Mouse (Mus musculus) lung, embryonic 16.5 days (tissue): ENCODE results near the gene Slc24a2. TPM values are rescaled to one million over a fixed set of nuclear protein-coding genes. Genes with fewer than 3 reads are reported as not detected.

Source experiments
- ATAC-seq: fragments of 200-750 bp; cut with Nextera tagmentation; 2 replicates; pipeline ENCODE4 v1.8.0; 2017; ENCODE audit warnings: low read depth, mild to moderate bottlenecking, moderate library complexity
- H3K27ac ChIP-seq: fragments of 300-500 bp; sonication (generic); 2 replicates; pipeline ENCODE4 v1.5.1; 2014; ENCODE audit warnings: mild to moderate bottlenecking, control low read depth, low read length
- H3K27me3 ChIP-seq: fragments of 300-500 bp; sonication (generic); 2 replicates; pipeline ENCODE4 v1.6.1; 2014; ENCODE audit warnings: low read depth, low read length, mixed read lengths; ENCODE audit not compliant: control insufficient read depth, insufficient read depth
- H3K36me3 ChIP-seq: fragments of 300-500 bp; sonication (generic); 2 replicates; pipeline ENCODE4 v1.6.1; 2014; ENCODE audit warnings: low read length; ENCODE audit not compliant: control insufficient read depth, insufficient read depth
- H3K4me1 ChIP-seq: fragments of 300-500 bp; sonication (generic); replicated peaks from 2 replicates; pipeline ENCODE4 v1.6.1; 2014; ENCODE audit warnings: low read length, mixed read lengths; ENCODE audit not compliant: control insufficient read depth, insufficient read depth
- H3K4me2 ChIP-seq: fragments of 300-500 bp; sonication (generic); 2 replicates; pipeline ENCODE4 v1.6.1; 2014; ENCODE audit warnings: low read depth, low read length, control low read depth
- H3K4me3 ChIP-seq: fragments of 300-500 bp; sonication (generic); 2 replicates; pipeline ENCODE4 v1.5.1; 2014; ENCODE audit warnings: mild to moderate bottlenecking, low read length, control low read depth
- H3K9ac ChIP-seq: fragments of 300-500 bp; sonication (generic); 2 replicates; pipeline ENCODE4 v1.6.1; 2014; ENCODE audit warnings: low read length, control low read depth
- H3K9me3 ChIP-seq: fragments of 300-500 bp; sonication (generic); 2 replicates; pipeline ENCODE4 v1.6.1; 2016; ENCODE audit warnings: low read length; ENCODE audit not compliant: control insufficient read depth
- WGBS: fragments of 180-500 bp; shearing (Covaris S2); extraction: QIAGEN DNeasy Blood & Tissue Kit; methylation state at CpG from one replicate; pipeline ENCODE4 v1.1.7; 2014; 5-methylcytosine and 5-hydroxymethylcytosine counted together
- polyA plus RNA-seq: library from polyadenylated mRNA; unstranded; fragments of >200 nt; fragmentation: Nextera tagmentation; extraction: Ambion mirVana; gene quantifications from 2 replicates; pipeline ENCODE4 v1.2.1, GENCODE M21; 2015

The Slc24a2 gene
- polyA plus RNA-seq, 1 experiment from 2014 or later: 0.18 TPM

- no peak overlapping the region for H3K27ac ChIP-seq
Measured at GRCm38 (mm10) chr4:87140901-87141300, 89.4 kb downstream of the Slc24a2 start.

GRCm38 (mm10) chr4:87132525-87132924 is 97.8 kb downstream of the Slc24a2 start:
- H3K4me3 ChIP-seq: no peak overlapping the region
- no peak overlapping the region for H3K27ac ChIP-seq
- no peaks in the 10 kb centered on the region for H3K36me3 ChIP-seq
- no peak overlapping the region for H3K4me2 ChIP-seq
- H3K4me1 ChIP-seq: no peaks in the 10 kb centered on the region
- no peak overlapping the region for H3K9ac ChIP-seq
- no peak for ATAC-seq
- H3K9me3 ChIP-seq: no peaks in the 10 kb centered on the region
- no peaks in the 10 kb centered on the region for H3K27me3 ChIP-seq
- WGBS: 74% methylated on average over 5 of the region's 5 CpGs

More at GRCm38 (mm10) chr4:87140901-87141300, 89.4 kb downstream of the Slc24a2 start:
- Histone ChIP-seq H3K4me2 (no peak overlapping the region), H3K27me3 (no peaks in the 10 kb centered on the region), H3K4me3 (no peak overlapping the region), H3K36me3 (no peaks in the 10 kb centered on the region), H3K9me3 (no peaks in the 10 kb centered on the region), H3K4me1 (peaks cover 2% of the 10 kb centered on the region; the same call in 1 of the 2 replicates), H3K9ac (no peak overlapping the region)
- 68% methylated on average over 3 of the region's 3 CpGs for WGBS
- ATAC-seq: no peak

- Histone ChIP-seq H3K4me1 (no peaks in the 10 kb centered on the region), H3K27ac (no peak overlapping the region), H3K36me3 (no peaks in the 10 kb centered on the region), H3K27me3 (no peaks in the 10 kb centered on the region), H3K9ac (no peak overlapping the region), H3K4me2 (no peak overlapping the region), H3K9me3 (no peaks in the 10 kb centered on the region), H3K4me3 (no peak overlapping the region)
- no peak for ATAC-seq
- 56% methylated on average over 4 of the region's 4 CpGs for WGBS
Measured at GRCm38 (mm10) chr4:87126756-87127155, 103.5 kb downstream of the Slc24a2 start.

GRCm38 (mm10) chr4:87119758-87120157 is 110.5 kb downstream of the Slc24a2 start:
- no peaks in the 10 kb centered on the region for H3K36me3 ChIP-seq
- no peak overlapping the region for H3K4me3 ChIP-seq
- H3K9me3 ChIP-seq: no peaks in the 10 kb centered on the region
- H3K27ac ChIP-seq: no peak overlapping the region
- WGBS: 38% methylated on average over 4 of the region's 4 CpGs
- H3K4me1 ChIP-seq: no peaks in the 10 kb centered on the region
- no peak for ATAC-seq
- no peaks in the 10 kb centered on the region for H3K27me3 ChIP-seq
- H3K9ac ChIP-seq: no peak overlapping the region
- no peak overlapping the region for H3K4me2 ChIP-seq

GRCm38 (mm10) chr4:87115726-87116125 is 114.6 kb downstream of the Slc24a2 start:
- no peak for ATAC-seq
- 58% methylated on average over 4 of the region's 4 CpGs for WGBS
- no peak overlapping the region for H3K9ac ChIP-seq
- no peaks in the 10 kb centered on the region for H3K36me3 ChIP-seq
- H3K27ac ChIP-seq: no peak overlapping the region
- no peak overlapping the region for H3K4me2 ChIP-seq
- H3K4me1 ChIP-seq: no peaks in the 10 kb centered on the region
- no peaks in the 10 kb centered on the region for H3K27me3 ChIP-seq
- no peak overlapping the region for H3K4me3 ChIP-seq
- no peaks in the 10 kb centered on the region for H3K9me3 ChIP-seq

GRCm38 (mm10) chr4:87109331-87110059 is 120.8 kb downstream of the Slc24a2 start:
- Histone ChIP-seq H3K9me3 (no peaks in the 10 kb centered on the region), H3K4me3 (no peak overlapping the region)
- no peak for ATAC-seq

GRCm38 (mm10) chr4:87100936-87101335 is 129.3 kb downstream of the Slc24a2 start:
- no peak overlapping the region for H3K27ac ChIP-seq
- no peak overlapping the region for H3K9ac ChIP-seq
- WGBS: 69% methylated on average over 5 of the region's 5 CpGs
- no peak overlapping the region for H3K4me3 ChIP-seq
- H3K4me1 ChIP-seq: no peaks in the 10 kb centered on the region
- H3K4me2 ChIP-seq: no peak overlapping the region
- no peaks in the 10 kb centered on the region for H3K36me3 ChIP-seq
- no peaks in the 10 kb centered on the region for H3K27me3 ChIP-seq
- H3K9me3 ChIP-seq: no peaks in the 10 kb centered on the region
- ATAC-seq: no peak; the same call in 1 of the 2 replicates

More at GRCm38 (mm10) chr4:87109331-87110059, 120.8 kb downstream of the Slc24a2 start:
- Histone ChIP-seq H3K27ac (no peak overlapping the region), H3K4me2 (no peak overlapping the region), H3K9ac (no peak overlapping the region), H3K27me3 (no peaks in the 10 kb centered on the region), H3K4me1 (no peaks in the 10 kb centered on the region), H3K36me3 (no peaks in the 10 kb centered on the region)
- 77% methylated on average over 8 of the region's 8 CpGs for WGBS

GRCm38 (mm10) chr4:87096186-87096585 is 134.1 kb downstream of the Slc24a2 start:
- H3K27me3 ChIP-seq: no peaks in the 10 kb centered on the region
- no peaks in the 10 kb centered on the region for H3K9me3 ChIP-seq
- H3K9ac ChIP-seq: no peak overlapping the region
- no peak overlapping the region for H3K4me2 ChIP-seq
- no peaks in the 10 kb centered on the region for H3K4me1 ChIP-seq
- no peak overlapping the region for H3K27ac ChIP-seq
- no peak overlapping the region for H3K4me3 ChIP-seq
- no peaks in the 10 kb centered on the region for H3K36me3 ChIP-seq
- no peak for ATAC-seq
- WGBS: 75% methylated on average over 5 of the region's 5 CpGs

- H3K4me2 ChIP-seq: no peak overlapping the region
- H3K27me3 ChIP-seq: no peaks in the 10 kb centered on the region
- WGBS: 56% methylated on average over 3 of the region's 3 CpGs
- H3K4me3 ChIP-seq: no peak overlapping the region
- H3K4me1 ChIP-seq: no peaks in the 10 kb centered on the region
- H3K9me3 ChIP-seq: no peaks in the 10 kb centered on the region
- no peak overlapping the region for H3K9ac ChIP-seq
- H3K27ac ChIP-seq: no peak overlapping the region
- H3K36me3 ChIP-seq: no peaks in the 10 kb centered on the region
- ATAC-seq: no peak
Measured at GRCm38 (mm10) chr4:87093612-87094011, 136.7 kb downstream of the Slc24a2 start.
